Mouse (Mus musculus) cerebellum, adult 9-11 months (tissue): ENCODE results near the gene Pdk2.

Source experiments
- DNase-seq: peaks from one replicate; pipeline ENCODE4 v3.0.0; 2022

The Pdk2 gene

DNA sequence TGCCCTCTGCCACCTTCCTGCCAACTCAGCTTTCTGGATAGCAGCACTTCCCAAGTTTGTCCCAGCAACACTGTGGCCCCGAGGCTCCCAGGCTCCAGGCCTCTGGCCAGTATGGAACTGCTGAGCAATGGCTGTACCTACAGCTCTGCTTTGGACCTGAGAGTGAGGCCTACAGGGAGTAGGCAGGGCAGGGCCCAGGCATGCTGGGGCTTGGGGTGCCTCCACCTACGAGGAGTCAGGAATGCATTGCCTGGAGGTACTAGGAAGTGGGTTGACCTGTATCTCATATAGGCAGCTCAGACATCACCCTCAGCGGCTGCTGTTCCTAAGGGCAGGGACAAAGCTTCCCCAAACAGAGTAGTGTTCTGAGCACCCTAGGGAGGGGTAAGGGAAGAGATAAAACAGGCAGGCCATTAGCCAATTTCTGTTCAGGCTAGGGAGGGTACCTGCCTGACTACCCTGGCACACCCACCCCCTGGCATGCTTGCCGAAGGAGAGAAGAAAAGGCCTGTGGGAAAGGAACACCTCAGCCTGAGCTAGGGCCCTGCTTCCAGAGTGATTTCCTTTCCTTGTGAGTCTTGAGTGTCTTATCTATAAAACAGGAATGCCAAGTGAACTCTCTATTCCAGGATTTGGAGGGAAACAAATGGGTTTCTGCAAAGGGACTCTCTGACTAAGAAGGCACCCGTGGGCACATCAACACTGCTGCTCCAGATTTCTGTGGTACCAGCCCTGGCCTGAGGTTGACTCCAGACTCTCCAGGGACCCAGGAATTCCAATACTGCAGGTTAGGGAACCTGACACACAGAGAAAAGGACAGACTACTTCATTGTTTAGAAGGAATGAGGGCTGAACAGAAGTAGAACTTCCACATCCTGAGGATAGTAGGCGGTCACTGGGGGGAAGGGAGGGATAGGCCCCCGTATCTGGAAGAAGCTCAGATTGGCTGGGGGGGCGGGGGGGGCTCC, 29.3 kb upstream of the Pdk2 start:
- no peak for DNase-seq

- DNase-seq, result no peak
Observed at GRCm38 (mm10) chr11:95069226-95069957, 28.2 kb upstream of the Pdk2 start.

DNA sequence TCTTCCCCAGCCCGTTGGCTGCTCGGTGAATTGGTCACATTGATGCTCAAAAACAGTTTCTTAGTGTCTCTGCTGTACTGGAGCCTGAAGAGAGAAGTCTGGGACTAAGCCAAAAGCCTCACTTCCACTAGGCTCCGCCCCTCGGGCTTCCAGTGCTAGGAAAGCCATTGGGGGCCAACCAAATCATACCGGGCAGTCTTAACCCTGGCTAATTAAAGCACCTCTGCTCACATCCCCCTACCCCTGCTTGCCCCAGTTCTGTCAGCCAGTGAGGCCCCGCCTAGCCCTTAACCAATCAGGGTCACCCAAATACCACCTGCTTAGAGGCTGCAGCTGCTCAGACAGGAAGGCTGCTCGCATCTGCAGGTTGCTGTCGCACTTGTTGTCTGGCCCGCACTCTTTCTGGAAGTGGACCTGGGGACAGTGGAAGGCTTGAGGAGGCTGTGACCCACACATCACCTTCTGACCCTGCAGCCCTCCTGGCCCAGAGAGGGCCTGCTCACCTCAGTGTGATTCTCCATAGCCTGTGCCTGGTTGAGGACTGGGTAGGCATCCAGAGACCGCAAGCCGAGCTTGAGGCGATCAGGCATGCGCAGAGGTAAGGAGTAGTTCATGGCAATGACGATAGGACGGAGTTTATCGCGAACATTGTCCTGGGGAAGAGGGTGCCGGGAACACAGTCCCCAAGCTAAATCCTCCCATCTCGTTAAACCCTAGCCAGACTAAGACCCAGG, 15.8 kb upstream of the Pdk2 start:
- no peak for DNase-seq

GRCm38 (mm10) chr11:95053062-95053461, 11.9 kb upstream of the Pdk2 start:
- DNase-seq, result no peak

DNA sequence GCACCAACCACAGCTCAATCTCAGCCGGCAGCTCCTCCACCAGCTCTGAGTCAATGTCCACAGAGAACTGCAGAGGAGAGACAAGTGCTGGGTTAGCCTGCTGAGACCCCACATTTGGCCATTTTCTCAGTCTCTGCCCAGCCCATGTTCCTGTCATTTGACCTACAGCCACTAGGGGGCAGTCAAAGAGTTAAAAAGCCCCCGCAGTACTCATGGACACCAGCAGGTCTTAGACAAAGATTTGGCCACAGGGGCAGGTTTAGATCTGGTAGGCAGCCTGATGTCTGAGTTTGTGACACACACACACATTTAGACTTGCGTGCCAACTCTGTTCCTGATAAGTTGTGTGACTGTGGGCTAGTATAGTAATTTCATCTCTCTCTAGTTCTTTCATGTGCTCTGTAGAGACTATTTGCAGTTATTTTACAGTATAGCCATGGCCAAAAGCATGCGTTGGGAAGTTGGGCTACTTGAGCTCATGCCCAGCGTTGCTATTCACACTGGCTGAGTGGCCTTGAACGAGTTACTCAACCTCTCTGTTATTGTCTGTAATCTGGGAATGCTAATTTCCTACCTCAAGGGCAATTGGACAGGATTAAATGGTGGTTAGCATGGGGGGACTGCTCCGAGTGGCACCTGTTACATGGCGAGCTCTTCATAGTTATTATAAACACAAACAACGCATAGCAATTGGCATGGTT, 6.0 kb upstream of the Pdk2 start:
- peak; percentile 73 for DNase-seq

DNA sequence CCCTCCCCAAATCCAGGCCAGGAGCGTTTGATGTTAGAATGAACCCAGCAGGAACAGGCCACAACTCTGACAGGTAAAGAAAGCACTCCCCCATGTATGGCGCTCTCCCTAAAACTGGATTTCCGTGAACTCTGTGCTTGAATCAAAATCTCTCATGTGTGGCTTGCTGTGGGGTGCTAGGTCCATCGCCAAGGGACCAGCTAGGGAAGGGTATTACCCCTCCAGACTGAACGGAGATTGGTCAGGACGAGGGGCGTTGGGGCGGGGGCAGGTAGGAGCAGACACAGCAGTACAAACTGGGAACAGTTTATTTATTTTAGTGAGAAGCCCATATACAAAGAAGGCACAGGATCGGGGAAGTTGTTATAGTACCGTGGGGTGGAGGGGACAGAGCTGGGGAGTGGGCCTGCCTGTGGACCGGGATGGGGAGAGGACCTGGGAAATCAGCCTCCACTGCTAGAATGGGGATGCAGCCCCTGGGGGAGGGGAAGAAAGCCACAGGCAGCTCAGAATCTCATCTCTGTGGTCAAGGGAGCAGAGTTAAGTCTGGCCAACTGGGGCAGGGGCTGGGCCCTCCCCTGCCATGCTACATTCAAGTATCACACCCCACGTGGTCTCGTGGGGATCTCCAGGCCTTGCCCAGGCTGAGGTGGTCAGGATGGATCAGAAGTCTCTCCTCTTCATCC, 3.2 kb upstream of the Pdk2 start:
- peak; percentile 59 for DNase-seq

- DNase-seq, result peak; percentile 52
Observed at GRCm38 (mm10) chr11:95043608-95044007, 2.5 kb upstream of the Pdk2 start.

DNA sequence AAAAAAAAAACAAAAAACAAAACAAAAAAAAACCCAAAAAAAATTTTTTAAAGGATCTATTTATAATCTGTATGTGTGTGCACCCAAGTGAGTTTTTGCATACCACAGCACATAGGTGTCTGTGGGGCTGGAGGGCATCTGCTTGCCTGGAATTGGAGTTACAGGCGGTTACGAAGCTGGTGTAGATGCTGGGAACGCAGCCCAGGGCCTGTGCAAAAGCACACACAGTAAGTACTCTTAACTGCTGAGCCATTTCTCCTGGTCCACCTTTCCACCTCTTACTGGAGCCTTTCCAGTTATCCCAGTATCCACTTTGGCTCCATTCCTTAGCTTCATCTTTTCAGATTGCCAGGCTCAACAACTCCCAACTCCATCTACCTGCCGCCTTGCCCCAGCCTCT, 1.9 kb upstream of the Pdk2 start:
- DNase-seq, result peak; percentile 70

DNA sequence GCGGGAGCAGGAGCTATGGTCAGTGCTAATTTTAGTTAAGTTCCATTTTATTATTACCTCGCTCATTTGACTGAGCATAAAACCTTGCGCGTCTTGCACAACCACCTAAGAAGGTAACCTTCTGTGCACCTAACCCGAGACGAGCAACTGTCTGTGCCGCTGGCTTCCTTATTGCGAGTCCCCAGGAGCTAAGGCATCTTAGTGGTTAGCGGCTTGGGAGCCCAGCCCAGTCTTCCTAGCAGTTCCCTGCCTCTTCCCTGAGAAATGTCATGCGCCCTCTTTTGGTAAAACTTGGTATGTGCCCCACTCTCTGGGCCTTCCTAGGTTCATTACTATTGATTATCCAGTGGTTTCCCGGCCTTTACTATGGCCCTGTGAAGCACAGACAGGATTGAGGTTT, 942 bp upstream of the Pdk2 start:
- DNase-seq, result peak; percentile 90

DNA sequence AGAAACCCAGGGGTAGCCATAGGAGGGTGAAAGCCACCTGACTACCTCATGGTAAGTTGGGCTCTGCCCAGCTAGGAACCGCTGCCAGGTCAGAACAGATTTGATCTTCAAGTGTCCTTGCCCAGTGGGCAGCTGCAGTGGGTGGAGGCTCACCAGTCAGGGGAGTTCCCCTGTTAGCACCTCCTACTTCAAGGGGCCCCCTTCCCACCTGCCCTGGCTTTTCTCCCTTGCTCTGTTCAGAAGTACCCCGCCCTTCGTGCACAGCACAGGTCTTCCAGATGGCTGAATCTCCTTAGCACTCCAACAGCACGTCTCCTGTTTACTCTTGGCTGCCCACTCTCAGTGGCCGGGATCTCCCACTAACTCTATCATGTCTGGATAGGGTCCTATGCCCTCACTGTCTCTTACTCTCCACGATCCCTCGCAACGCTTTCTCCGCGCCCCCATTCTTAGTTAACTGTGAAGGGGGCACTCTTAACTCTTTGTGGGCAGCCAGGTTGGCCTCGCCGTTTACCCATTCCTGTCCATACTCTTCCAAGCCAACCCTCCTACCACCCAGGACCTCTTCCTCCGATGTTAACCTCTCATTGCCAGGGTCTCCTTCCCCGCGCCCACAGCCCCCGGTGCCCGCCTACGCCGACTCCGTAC, 539 bp downstream of the Pdk2 start:
- DNase-seq, result peak; percentile 93

- DNase-seq, result peak; percentile 90
Observed at GRCm38 (mm10) chr11:95039766-95040165, 1.4 kb downstream of the Pdk2 start.

- peak; percentile 75 for DNase-seq
Observed at GRCm38 (mm10) chr11:95038818-95039655, 2.1 kb downstream of the Pdk2 start.

DNA sequence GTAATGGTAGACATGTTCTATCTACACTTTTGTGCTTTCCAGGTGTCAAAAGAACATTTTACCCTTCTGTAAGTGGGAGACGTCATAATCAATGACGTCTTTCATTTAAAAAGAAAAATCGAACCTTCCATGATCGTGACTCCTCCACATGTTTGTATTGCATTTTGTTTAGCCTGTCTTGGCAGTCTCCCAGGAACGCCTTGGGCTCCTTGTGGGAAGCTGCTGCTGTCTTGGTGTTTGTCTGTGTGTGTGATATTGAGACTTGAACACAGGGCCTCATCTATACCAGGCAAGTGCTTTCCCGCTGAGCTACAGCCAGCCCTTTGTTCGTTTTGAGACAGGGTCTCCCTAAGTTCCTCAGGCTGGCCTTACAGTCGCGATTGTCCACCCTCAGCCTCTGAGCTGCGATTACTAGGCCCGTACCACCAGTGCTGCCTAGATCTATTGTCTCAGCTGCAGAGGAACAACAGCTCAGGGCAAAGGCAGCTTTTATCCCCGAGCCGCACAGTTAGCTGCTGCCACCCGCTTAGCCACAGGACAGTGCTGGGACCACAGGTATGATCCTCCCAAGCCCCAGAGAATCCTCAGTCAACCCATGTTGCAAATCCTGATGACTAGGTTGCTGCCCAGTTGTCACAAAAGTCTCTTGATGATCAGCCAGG, 2.9 kb downstream of the Pdk2 start:
- peak; percentile 68 for DNase-seq

GRCm38 (mm10) chr11:95037306-95037705, 3.8 kb downstream of the Pdk2 start:
- DNase-seq, result peak; percentile 93

GRCm38 (mm10) chr11:95036521-95036920, 4.6 kb downstream of the Pdk2 start:
- DNase-seq, result peak; percentile 59

DNA sequence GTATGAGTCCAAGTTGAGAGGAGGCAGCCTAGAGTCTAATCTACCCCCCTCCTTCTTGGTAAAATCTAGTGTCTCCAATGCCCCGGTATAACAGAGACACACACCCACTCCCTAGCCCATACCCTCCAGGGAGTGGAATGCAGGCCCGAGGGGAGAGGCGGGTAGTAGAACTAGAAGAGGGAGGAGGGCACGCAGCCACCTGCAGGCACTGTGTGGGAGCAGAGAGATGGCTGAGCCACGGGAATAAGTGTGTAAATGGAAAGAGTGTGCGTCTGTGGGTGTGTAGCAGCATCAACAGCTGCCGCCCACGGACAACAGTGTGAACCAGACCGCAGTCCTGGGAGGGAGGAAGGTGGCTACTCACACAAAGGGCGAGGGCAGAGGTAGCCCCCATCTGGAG, 6.3 kb downstream of the Pdk2 start:
- DNase-seq, result no peak

GRCm38 (mm10) chr11:95033617-95034016, 7.5 kb downstream of the Pdk2 start:
- DNase-seq, result peak; percentile 41

GRCm38 (mm10) chr11:95032945-95033344, 8.2 kb downstream of the Pdk2 start:
- peak; percentile 41 for DNase-seq

DNA sequence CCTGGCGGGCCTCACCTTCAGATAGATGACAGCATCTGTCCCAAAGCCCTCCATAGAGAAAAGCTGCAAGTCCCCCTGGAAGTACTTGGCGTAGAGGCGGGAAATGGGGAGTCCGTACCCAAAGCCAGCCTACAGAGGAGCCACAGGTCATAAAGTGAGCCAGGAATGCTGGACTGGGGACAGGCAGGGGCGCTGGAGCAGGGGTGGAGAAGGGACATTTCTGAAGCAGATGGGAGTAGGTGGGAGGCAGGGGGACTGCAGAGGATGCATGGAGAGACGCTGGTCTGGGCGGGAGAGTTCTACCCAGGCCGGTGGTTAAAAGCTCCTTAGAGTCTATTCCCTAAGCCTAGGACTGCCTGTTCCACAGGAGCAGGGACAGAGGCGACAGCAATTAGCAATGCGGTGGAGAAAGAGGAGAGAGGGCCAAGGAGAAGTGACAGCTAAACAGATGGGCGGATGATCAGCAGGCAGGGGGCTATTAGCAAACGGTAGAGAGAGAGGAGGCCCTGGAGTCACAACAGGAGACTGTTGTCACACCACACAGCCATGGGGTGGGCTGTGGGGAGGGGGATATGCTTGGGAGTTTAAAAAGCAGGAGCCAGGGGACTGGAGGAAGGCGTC, 13.2 kb downstream of the Pdk2 start:
- DNase-seq, result no peak
